Mouse (Mus musculus): ENCODE measurements around the gene Slc17a7. TPM values are rescaled to one million over a fixed set of nuclear protein-coding genes. Genes with fewer than 3 reads are reported as not detected.

Gene Slc17a7
- polyA plus RNA-seq, 1 experiment from 2014 or later = 1.2 TPM

GRCm38 (mm10) chr7:45198961-45199360 lies 35.2 kb downstream of the Slc17a7 start:
- Histone ChIP-seq H3K4me3 (no peak overlapping the region), H3K27me3 (peaks cover 29% of the 10 kb centered on the region), H3K36me3 (no peaks in the 10 kb centered on the region), H3K4me2 (replicated peaks) (no peak overlapping the region), H3K27ac (no peak overlapping the region), H3K9ac (no peak overlapping the region), H3K4me1 (peaks cover 2% of the 10 kb centered on the region; the same call in 1 of the 2 replicates), H3K9me3 (replicated peaks) (no peaks in the 10 kb centered on the region)
- WGBS = 83% methylated on average over 11 of the region's 11 CpGs
- no peak for ATAC-seq (ENCODE audit: low FRiP score)

DNA sequence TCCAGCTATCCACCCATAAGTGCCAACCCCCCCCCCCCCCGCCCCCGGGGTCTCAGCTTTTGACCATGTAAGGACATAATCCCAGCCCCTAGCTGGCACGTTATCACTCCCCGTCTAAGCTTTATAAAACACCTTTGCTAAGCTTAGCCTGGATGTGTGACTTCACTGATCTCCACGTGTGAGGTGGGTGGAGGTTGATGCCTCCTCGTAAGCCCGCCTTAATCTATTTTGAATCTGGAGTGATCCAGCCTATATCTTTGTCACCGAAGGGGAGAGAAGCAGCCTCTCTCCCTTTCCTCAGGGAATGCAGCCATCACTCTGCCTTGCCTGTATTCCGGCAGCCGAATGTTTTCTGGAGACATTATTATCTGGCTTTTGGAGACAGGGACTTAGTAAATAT lies 38.9 kb downstream of the Slc17a7 start:
- Histone ChIP-seq H3K4me1 (peaks cover 2% of the 10 kb centered on the region; the same call in 1 of the 2 replicates), H3K4me2 (replicated peaks) (no peak overlapping the region), H3K9me3 (replicated peaks) (no peaks in the 10 kb centered on the region), H3K36me3 (no peaks in the 10 kb centered on the region), H3K27ac (no peak overlapping the region), H3K9ac (no peak overlapping the region), H3K27me3 (peaks cover 21% of the 10 kb centered on the region), H3K4me3 (no peak overlapping the region)
- 69% methylated on average over 10 of the region's 10 CpGs for WGBS
- no peak for ATAC-seq (ENCODE audit: low FRiP score)

DNA sequence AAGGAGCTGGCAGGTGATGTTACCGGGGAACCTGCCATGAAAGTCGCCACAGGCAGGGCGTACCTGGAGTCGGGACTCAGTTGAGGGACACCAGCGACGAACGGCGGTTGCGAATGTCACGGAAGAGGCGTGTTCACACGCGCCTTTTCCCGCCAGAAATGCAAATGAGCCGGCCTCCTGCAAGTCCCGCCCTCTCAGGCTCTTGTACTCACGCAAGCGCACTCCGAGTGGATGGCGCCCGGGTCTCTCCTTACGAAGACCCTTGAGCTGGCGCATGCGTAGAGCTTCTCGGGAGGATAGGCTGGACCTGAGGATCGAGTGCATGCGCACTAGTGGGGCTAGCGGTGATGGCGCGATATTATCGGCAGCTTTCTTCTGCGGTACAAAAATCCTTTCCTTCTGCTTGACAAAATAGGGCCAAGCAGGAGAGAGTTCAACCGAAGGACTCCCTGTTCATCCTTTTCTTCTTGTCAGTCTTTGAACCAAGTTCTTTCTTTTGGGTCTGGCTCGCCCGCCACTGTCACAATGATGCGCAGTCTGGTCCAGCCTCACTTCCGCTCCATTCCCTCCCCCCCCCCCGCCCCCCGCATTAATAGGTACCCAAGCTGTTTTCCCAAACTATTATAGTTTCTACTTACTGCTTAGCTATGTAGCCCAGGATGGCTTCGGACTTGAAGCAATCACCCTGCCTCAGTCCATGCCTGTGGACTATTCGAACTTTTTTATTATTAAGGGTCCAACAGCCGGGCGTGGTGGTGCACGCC lies 40.8 kb downstream of the Slc17a7 start, which contains the start of gene Ccdc155:
Gene Ccdc155 (minus strand): TSS at position 513 of the 764 bp plus-strand sequence.
- Histone ChIP-seq H3K4me3 (peak within 1 kb of the TSS; percentile 42), H3K27me3 (peaks cover 19% of the 10 kb centered on the region), H3K4me2 (replicated peaks) (peak within 1 kb of the TSS; percentile 48), H3K27ac (peak within 1 kb of the TSS; percentile 75), H3K36me3 (no peaks in the 10 kb centered on the region), H3K9ac (peak within 1 kb of the TSS; percentile 62), H3K9me3 (replicated peaks) (no peaks in the 10 kb centered on the region), H3K4me1 (no peaks in the 10 kb centered on the region)
- ATAC-seq (ENCODE audit: low FRiP score) = peak; percentile 97
- 9% methylated on average over 44 of the region's 44 CpGs for WGBS

DNA sequence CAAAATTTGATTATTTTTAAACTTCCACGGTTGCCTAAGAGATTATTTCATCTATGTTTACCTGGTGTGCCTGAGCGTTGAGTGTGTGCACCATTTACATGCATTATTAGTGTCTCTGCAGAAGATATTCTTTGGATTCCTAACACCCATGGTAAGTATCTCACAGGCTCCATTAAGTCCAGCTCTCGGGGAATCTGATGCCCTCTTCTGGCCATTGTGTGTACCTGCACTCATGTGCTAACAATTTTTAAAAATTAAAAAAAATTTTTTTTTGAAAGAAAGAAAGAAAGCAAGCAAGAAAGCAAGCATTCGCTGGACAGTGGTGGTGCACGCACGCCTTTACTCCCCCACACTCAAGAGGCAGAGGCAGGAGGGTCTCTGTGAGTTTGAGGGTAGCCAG lies 44.5 kb downstream of the Slc17a7 start:
- H3K4me3 ChIP-seq = no peak overlapping the region
- H3K4me1 ChIP-seq = peaks cover 4% of the 10 kb centered on the region; the same call in 1 of the 2 replicates
- H3K27me3 ChIP-seq = peaks cover 32% of the 10 kb centered on the region
- no peak overlapping the region for H3K27ac ChIP-seq
- WGBS = 77% methylated on average over 6 of the region's 6 CpGs
- no peaks in the 10 kb centered on the region for H3K9me3 ChIP-seq (replicated peaks)
- no peaks in the 10 kb centered on the region for H3K36me3 ChIP-seq
- no peak overlapping the region for H3K9ac ChIP-seq
- H3K4me2 ChIP-seq (replicated peaks) = no peak overlapping the region
- no peak for ATAC-seq (ENCODE audit: low FRiP score)

GRCm38 (mm10) chr7:45211070-45211469 lies 47.3 kb downstream of the Slc17a7 start:
- Histone ChIP-seq H3K27ac (no peak overlapping the region), H3K4me3 (no peak overlapping the region), H3K9ac (no peak overlapping the region), H3K36me3 (no peaks in the 10 kb centered on the region), H3K4me1 (peaks cover 12% of the 10 kb centered on the region), H3K27me3 (peaks cover 30% of the 10 kb centered on the region), H3K4me2 (replicated peaks) (no peak overlapping the region), H3K9me3 (replicated peaks) (no peaks in the 10 kb centered on the region)
- ATAC-seq (ENCODE audit: low FRiP score) = no peak
- 77% methylated on average over 10 of the region's 10 CpGs for WGBS

DNA sequence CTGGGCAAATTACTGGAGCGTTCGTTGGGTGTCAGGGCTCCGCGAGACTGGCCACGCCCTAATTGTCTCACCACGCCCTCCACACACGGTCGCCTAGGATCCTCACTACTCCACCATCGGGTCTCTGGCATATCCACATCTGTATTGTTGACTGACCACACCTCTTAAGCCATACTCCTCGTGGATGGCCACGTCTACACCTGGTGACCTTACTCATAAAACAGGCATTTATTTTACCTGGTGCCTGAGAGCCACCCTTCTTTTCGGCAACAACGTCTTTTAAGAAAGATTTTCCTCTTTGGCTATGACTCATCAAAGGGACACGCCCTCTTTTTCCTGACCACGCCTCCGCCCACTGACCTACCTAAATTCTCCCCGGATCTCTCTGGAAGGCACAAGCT lies 48.1 kb downstream of the Slc17a7 start, which contains the start of gene Dkkl1:
Gene Dkkl1 (minus strand): TSS at position 297 of the 401 bp plus-strand sequence.
- Histone ChIP-seq H3K36me3 (no peaks in the 10 kb centered on the region), H3K27ac (no peak within 1 kb of the TSS), H3K4me1 (peaks cover 14% of the 10 kb centered on the region), H3K4me3 (peak within 1 kb of the TSS; percentile 10; the same call in 1 of the 2 replicates), H3K9me3 (replicated peaks) (no peaks in the 10 kb centered on the region), H3K9ac (no peak within 1 kb of the TSS), H3K4me2 (replicated peaks) (0 out of 2 replicates have a peak within 1 kb of the TSS, but pooled peaks have one; percentile 9), H3K27me3 (peaks cover 30% of the 10 kb centered on the region)
- no peak for ATAC-seq (ENCODE audit: low FRiP score)
- 7% methylated on average over 17 of the region's 17 CpGs for WGBS

- Histone ChIP-seq H3K9ac (no peak overlapping the region), H3K27me3 (peaks cover 30% of the 10 kb centered on the region), H3K4me1 (peaks cover 19% of the 10 kb centered on the region), H3K9me3 (replicated peaks) (no peaks in the 10 kb centered on the region), H3K27ac (no peak overlapping the region), H3K36me3 (no peaks in the 10 kb centered on the region), H3K4me2 (replicated peaks) (no peak overlapping the region), H3K4me3 (0 out of 2 replicates have a peak overlapping the region, but pooled peaks have one; percentile 10)
- ATAC-seq (ENCODE audit: low FRiP score) = no peak
- WGBS = 76% methylated on average over 7 of the region's 7 CpGs
These were observed 48.6 kb downstream of the Slc17a7 start for GRCm38 (mm10) chr7:45212356-45212755.

DNA sequence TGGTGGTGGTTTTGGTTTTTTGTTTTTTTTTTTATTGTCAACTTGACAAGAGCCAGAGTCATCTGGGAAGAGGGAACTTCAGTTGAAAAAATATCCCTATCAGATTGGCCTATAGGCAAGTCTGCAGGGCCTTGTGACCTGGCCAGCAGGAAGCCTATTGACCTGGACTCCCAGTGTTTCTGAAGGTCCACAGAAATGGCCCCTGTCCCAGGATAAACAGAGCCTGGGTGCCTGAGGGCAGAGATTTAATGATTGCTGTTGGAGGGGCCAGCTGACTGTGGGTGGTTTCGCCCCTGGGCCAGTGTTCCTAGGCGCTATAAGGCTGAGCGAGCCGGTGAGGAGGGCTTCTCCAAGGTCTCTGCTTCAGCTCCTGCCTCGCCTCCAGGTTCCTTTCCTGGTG lies 50.0 kb downstream of the Slc17a7 start:
- peaks cover 9% of the 10 kb centered on the region; the same call in 1 of the 2 replicates for H3K36me3 ChIP-seq
- peaks cover 30% of the 10 kb centered on the region for H3K27me3 ChIP-seq
- ATAC-seq (ENCODE audit: low FRiP score) = no peak
- no peak overlapping the region for H3K4me3 ChIP-seq
- peaks cover 29% of the 10 kb centered on the region for H3K4me1 ChIP-seq
- no peaks in the 10 kb centered on the region for H3K9me3 ChIP-seq (replicated peaks)
- 55% methylated on average over 5 of the region's 5 CpGs for WGBS
- H3K4me2 ChIP-seq (replicated peaks) = no peak overlapping the region
- no peak overlapping the region for H3K9ac ChIP-seq
- no peak overlapping the region for H3K27ac ChIP-seq

DNA sequence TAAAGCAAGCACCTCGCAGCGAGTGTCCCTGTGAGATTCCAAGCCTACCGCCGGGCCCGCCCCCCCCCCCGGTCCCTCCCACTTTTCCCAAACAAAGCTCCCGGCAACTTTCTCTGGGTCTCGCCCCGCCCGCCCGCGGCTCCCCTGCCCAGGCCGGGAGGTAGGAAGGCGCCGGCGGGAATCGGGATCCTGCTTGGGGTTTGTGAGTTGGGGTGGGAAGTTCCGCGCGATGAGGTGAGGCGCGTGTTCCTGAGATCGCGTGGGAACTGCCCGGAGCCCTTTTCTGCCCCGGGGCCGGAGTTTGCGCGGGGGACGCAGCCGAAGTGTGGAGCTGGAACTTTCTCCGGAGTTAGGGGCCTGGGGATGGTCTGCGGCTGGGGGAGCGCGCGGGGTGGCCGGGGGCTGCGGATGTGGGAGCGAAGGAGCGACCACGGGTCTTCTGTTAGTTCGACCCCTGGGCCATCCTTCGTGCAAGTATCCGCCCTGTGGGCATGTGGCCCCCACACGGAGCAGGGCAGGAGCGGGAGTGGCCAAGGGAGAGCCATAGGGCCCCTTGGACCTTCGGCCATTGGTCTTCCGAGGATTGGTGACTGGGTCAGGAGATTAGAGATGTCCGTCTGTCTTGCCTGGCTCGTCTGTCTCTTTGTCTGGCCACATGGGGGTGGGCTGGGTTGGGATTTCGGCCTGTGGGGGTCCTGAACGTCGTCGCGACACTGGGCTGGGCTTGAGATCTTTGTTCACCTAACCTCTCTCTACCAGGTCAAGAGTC lies 52.1 kb downstream of the Slc17a7 start, which contains the start of gene Tead2:
Gene Tead2 (plus strand): TSS at position 81 of the 769 bp plus-strand sequence.
- Histone ChIP-seq H3K27me3 (peaks cover 16% of the 10 kb centered on the region), H3K27ac (peak within 1 kb of the TSS; percentile 91), H3K9ac (peak within 1 kb of the TSS; percentile 83), H3K36me3 (peaks cover 30% of the 10 kb centered on the region), H3K4me3 (peak within 1 kb of the TSS; percentile 70), H3K4me1 (peaks cover 44% of the 10 kb centered on the region), H3K9me3 (replicated peaks) (no peaks in the 10 kb centered on the region), H3K4me2 (replicated peaks) (peak within 1 kb of the TSS; percentile 79)
- peak; percentile 57 for ATAC-seq (ENCODE audit: low FRiP score)
- under 1% methylated on average over 55 of the region's 55 CpGs for WGBS

DNA sequence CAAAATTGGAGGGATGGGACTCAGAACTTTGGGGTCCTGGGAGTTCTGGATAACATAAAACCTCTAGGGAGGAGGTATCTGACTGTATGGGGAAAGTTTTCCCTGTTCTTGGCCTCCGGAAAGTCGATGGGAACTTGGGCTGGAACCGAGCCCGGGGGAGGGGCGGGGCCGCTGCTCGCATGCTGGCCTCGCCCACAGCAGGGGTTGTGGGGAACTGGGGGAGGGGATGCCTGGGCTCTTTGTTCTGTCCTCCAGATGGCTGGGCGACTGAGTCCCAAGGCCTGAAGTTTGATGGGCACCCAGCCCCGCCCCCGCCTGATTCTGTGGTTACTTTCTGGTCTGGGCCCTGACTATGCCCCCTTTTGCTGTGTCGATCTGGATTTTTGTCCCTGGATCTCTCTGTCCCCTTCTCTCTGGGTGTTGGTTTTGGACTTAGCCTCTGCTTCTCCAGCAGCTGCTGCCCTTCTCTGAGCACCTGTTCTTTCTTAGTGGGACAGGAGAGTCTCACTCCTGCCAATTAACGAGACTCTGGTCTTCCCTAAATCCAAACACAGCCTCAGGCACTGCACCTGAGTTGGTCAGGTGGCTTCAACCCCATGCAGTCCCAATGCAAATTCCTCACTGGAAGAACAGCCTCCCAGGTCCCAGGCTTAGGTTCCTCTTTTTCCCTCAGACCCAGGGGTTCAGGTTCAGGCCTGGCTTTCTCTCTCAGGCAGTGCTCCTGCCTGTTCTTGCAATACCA lies 52.9 kb downstream of the Slc17a7 start:
- H3K27ac ChIP-seq = peak overlapping the region; percentile 91

GRCm38 (mm10) chr7:45221680-45222079 lies 57.9 kb downstream of the Slc17a7 start:
- no peak for ATAC-seq (ENCODE audit: low FRiP score)
- WGBS = 80% methylated on average over 2 of the region's 2 CpGs
- H3K4me1 ChIP-seq = peaks cover 32% of the 10 kb centered on the region

More for the DNA sequence above, 52.9 kb downstream of the Slc17a7 start:
- Histone ChIP-seq H3K9ac (peak overlapping the region; percentile 83), H3K36me3 (peaks cover 36% of the 10 kb centered on the region), H3K4me1 (peaks cover 42% of the 10 kb centered on the region), H3K4me2 (replicated peaks) (peak overlapping the region; percentile 79), H3K4me3 (peak overlapping the region; percentile 70), H3K9me3 (replicated peaks) (no peaks in the 10 kb centered on the region), H3K27me3 (peaks cover 9% of the 10 kb centered on the region)
- peak; percentile 83 for ATAC-seq (ENCODE audit: low FRiP score)
- WGBS = 1% methylated on average over 13 of the region's 13 CpGs

More at GRCm38 (mm10) chr7:45221680-45222079, 57.9 kb downstream of the Slc17a7 start:
- Histone ChIP-seq H3K9ac (no peak overlapping the region), H3K27ac (no peak overlapping the region), H3K27me3 (no peaks in the 10 kb centered on the region), H3K36me3 (peaks cover 84% of the 10 kb centered on the region), H3K4me2 (replicated peaks) (no peak overlapping the region), H3K4me3 (no peak overlapping the region), H3K9me3 (replicated peaks) (no peaks in the 10 kb centered on the region)

Data from hindbrain, embryonic 12.5 days (tissue).